Mouse (Mus musculus): ENCODE results near the gene Ociad2.

- TF ChIP-seq CTCF (IDR thresholded peaks at IDR 0.05; ENCODE audit: control insufficient read depth, insufficient read depth, insufficient read length) (no peak), USF1 (IDR thresholded peaks at IDR 0.05; ENCODE audit: low read depth) (no peak)
Measured at GRCm38 (mm10) chr5:73345254-73345653, 4.4 kb upstream of the Ociad2 start.
